Mouse (Mus musculus) thymus, postnatal 4 days (tissue): ENCODE measurements around the gene Olfr1090.

Experiments
- DNase-seq: peaks from one replicate; pipeline ENCODE4 v3.0.0; 2021

Olfr1090 gene

DNA sequence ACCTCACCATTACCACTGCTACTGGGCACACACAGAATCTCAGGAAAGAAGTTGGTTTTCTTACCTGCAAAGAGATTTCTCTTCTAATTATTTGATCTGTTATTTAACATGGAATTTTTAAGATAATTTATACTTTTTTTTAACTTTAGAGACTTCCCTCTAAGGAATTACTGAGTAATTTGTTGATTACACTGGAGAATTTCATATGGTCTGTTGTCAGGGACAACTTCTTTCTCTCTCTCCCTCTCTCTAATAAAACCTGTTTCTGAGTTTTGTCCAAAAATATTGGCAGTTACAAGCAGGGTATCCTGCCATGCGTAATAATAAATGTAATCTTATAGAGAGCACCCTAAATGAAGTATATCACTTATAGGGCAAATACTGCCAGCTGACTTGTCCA is at the start of gene Olfr1090:
Gene Olfr1090 (minus strand): TSS at position 101 of the 400 bp plus-strand sequence.
- no peak for DNase-seq

DNA sequence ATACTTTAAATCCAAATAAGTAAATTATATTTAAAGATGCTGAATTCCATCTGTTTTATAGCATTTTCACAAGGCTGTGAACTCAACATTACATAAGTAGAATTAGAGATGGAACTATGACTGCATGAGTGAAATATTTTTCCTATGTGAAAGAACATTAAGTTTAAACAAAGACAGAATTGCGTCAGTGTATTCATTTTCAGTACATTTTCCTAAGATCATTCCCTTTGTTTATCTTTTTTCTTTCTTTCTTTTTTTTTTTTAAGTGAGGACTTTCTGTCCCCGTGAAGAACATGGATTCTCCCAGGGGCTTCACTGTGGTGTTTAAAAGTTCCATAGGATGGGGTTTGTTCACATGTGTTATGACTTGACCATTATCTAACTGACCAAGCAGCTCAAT is 23.4 kb upstream of the Olfr1090 start, which contains the start of gene Olfr1093:
Gene Olfr1093 (plus strand): TSS at position 301 of the 400 bp plus-strand sequence.
- no peak for DNase-seq

DNA sequence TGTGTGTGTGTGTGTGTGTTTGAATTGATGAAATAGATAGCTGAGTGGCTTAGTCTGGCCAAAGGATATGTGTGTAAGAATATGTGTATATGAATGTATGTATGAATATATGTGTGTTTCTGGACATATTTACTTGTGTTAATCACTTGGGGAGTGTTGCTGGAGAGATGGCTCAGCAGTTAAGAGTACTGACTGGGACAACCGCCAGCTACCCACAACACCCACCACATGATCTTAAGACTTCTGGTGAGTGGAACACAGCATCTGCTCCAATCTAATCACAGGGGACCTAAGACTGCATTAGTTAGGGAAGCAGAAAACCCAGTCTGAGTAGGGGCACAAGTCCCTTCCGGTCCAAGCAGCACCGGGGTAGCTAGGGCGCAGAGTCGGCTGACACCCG is 2.3 kb upstream of the Olfr1090 start:
- no peak for DNase-seq

DNA sequence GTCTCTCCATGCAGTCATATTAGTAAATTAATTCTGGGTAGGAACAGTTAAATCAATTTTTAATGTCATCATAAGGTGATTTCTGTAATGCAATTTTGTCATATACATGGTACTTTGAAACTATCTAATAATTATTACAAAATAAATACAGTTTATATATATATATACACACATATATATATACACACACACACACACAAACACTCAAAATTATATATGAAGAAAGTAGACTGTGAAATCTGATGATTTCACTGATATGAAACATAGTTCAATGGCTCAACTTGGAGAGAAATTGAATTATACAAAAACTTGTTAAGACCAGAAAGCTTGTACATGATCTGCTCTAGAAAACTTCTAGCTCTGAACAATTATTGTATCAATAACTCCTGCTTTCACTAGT is 25.2 kb downstream of the Olfr1090 start, which contains the start of gene Olfr1089:
Gene Olfr1089 (minus strand): TSS at position 101 of the 400 bp plus-strand sequence.
- DNase-seq: no peak
